Mouse (Mus musculus) hindbrain, embryonic 10.5 days (tissue): Measurements from ENCODE around the gene Tns3. TPM values are rescaled to one million over a fixed set of nuclear protein-coding genes. Genes with fewer than 3 reads are reported as not detected.
A peak's percentile ranks its signal among the peaks of the same experiment; 100 is the strongest.

Experiments used
- DNase-seq: peaks from one replicate; pipeline ENCODE4 v3.0.0-alpha.2; 2017; ENCODE audit warnings: low spot score
- H3K27ac ChIP-seq: fragments of 300-500 bp; sonication (generic); 2 replicates; pipeline ENCODE4 v1.5.1; 2016; ENCODE audit warnings: mild to moderate bottlenecking, moderate library complexity
- H3K27me3 ChIP-seq: fragments of 300-500 bp; sonication (generic); 2 replicates; pipeline ENCODE4 v1.6.1; 2016; ENCODE audit warnings: mild to moderate bottlenecking; ENCODE audit not compliant: poor library complexity, insufficient read depth, severe bottlenecking
- H3K36me3 ChIP-seq: fragments of 300-500 bp; sonication (generic); 2 replicates; pipeline ENCODE4 v1.6.1; 2016; ENCODE audit warnings: mild to moderate bottlenecking, moderate library complexity
- H3K4me1 ChIP-seq: fragments of 300-500 bp; sonication (generic); replicated peaks from 2 replicates; pipeline ENCODE4 v1.6.1; 2016; ENCODE audit warnings: mild to moderate bottlenecking
- H3K4me3 ChIP-seq: fragments of 300-500 bp; sonication (generic); 2 replicates; pipeline ENCODE4 v1.5.1; 2016; ENCODE audit warnings: mild to moderate bottlenecking, moderate library complexity
- H3K9me3 ChIP-seq: fragments of 300-500 bp; sonication (generic); 2 replicates; pipeline ENCODE4 v1.6.1; 2016; ENCODE audit warnings: mild to moderate bottlenecking, moderate library complexity
- WGBS: fragments of 180-500 bp; shearing (Covaris S2); methylation state at CpG from one replicate; pipeline ENCODE4 v1.1.7; 2016; 5-methylcytosine and 5-hydroxymethylcytosine counted together
- polyA plus RNA-seq: library from polyadenylated mRNA; unstranded; fragments of >200 nt; fragmentation: Nextera tagmentation; extraction: Ambion mirVana; gene quantifications from 2 replicates; pipeline ENCODE4 v1.2.1, GENCODE M21; 2016

Tns3 gene
- polyA plus RNA-seq, 1 experiment from 2014 or later, result 9.7 TPM

DNA sequence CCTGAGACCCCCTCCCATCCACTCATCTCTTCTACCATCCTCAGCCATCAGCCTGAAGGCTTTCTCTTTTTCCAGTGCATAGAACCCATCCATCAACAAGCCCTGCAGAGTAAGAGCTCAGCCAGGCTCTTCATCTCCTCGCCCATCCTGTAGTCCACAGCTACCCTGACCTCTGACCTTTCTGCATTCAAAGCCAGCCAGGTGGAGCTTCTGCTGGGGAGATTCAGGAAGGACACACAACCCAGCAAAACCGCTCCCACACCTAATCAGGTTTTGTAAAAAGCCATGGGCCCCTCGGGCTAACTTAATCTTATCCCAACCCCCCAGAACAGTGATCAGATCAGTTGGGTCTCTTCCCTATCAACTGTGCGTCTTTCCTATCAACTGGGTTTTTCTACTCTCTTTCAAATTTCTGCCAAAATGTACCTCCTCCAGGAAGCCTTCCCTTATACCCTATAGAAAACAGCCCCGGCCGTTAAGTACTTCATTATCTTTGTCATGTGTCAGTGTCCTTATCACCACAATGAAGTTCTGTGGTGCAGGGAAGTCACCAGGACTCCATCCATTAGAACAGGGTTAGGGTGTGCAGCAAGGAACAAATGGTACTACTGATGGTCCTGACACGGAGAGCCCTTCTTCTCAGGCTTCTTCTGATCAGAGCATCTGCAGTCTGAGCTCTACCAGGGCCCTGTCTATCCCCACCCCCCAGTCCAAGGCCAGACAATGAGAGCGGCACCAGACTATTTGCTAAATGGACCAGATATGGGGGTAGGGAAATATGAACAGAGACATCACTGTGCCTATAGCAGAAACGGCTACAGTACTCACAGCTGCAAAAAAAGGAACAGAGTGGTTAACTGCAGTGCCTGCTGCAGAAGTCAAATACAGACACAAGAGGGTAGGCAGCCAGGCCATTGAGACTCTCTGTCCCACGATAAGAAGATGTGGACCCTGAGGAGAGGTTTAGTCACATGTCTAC is 26.6 kb downstream of the Tns3 start:
- Histone ChIP-seq H3K9me3 (no peaks in the 10 kb centered on the region), H3K36me3 (no peaks in the 10 kb centered on the region), H3K27ac (no peak overlapping the region), H3K4me3 (no peak overlapping the region), H3K4me1 (peaks cover 25% of the 10 kb centered on the region), H3K27me3 (no peaks in the 10 kb centered on the region)
- DNase-seq, result no peak
- WGBS, result 85% methylated on average over 10 of the region's 10 CpGs

DNA sequence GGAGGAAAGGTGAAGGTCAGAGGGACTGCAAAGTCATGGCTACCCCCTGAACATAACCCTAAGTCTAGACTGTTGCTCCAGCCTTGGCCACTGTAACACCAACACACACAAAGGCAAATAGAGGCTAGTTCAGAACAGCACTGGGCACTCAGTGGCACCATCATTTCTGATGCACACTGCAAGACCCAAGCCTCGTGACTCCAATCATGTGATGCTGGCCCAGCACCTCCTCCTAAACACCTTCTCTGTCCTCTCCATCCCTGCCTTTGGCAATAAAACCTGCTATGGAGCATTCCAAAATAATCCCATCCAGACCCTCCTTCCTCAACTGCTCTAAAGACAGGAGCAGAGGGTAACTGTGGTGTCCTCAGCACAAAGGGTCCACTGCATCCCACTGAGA is 27.7 kb downstream of the Tns3 start:
- H3K9me3 ChIP-seq, result no peaks in the 10 kb centered on the region
- H3K4me3 ChIP-seq, result no peak overlapping the region
- no peaks in the 10 kb centered on the region for H3K27me3 ChIP-seq
- peaks cover 23% of the 10 kb centered on the region for H3K4me1 ChIP-seq
- no peaks in the 10 kb centered on the region for H3K36me3 ChIP-seq
- no peak overlapping the region for H3K27ac ChIP-seq
- 82% methylated on average over 1 of the region's 1 CpGs for WGBS
- no peak for DNase-seq

DNA sequence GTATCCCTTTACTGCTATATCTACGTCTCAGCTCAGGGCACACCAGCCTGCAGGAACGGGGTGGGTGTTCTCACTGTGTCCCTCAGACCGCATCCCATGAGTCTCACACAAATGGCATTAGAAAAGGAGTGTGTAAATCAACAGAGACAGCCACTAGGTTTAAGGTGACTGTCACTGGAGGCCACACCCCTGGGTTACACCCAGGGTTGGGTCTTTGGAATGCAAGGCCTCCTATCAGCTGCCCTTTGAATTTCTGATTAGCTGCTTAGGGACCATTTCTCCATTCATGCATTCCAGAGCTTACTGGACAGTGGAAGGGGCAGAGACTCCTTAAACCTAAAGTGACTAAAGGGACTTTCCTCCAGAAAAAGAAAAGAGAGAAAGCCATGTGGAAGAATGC is 28.6 kb downstream of the Tns3 start:
- H3K27ac ChIP-seq, result no peak overlapping the region
- no peak overlapping the region for H3K4me3 ChIP-seq
- 72% methylated on average over 3 of the region's 3 CpGs for WGBS
- no peaks in the 10 kb centered on the region for H3K9me3 ChIP-seq
- peaks cover 18% of the 10 kb centered on the region for H3K4me1 ChIP-seq
- DNase-seq, result no peak
- no peaks in the 10 kb centered on the region for H3K27me3 ChIP-seq
- H3K36me3 ChIP-seq, result no peaks in the 10 kb centered on the region

DNA sequence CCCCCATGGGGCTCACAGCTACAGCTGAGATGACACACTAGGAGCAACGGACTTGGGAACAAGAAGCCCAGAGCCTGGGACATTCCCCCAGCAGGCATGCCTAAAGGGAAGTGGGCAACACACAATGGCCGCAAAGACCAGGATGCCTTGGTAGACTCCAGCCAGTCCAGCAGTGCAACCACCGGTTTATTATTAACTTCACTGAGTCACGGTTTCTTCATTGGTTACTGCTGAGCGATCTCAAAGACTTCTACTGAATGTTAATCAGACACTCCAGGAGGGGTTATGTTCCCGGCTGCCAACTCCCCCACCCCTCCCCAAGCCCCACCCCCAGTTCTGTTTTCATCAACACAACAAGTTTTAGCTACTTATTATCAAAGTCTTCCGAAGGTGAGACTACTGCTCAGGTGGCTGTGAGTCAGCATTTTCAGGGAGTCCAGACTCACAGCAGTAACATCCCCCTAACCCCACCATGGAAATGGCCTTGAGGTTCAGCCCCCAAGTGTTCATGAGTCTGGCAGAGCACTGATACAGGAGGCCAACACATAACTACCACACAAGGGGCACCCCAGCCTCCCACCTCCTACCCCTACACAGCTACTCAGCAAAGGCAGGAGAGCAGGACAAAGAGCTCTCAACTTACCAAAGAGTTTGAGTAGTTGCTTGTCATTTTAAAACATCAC is 29.5 kb downstream of the Tns3 start:
- H3K27ac ChIP-seq, result no peak overlapping the region
- 73% methylated on average over 7 of the region's 7 CpGs for WGBS
- no peaks in the 10 kb centered on the region for H3K27me3 ChIP-seq
- H3K9me3 ChIP-seq, result no peaks in the 10 kb centered on the region
- H3K4me1 ChIP-seq, result peaks cover 13% of the 10 kb centered on the region; the same call in 1 of the 2 replicates
- no peak for DNase-seq
- no peaks in the 10 kb centered on the region for H3K36me3 ChIP-seq
- no peak overlapping the region for H3K4me3 ChIP-seq

DNA sequence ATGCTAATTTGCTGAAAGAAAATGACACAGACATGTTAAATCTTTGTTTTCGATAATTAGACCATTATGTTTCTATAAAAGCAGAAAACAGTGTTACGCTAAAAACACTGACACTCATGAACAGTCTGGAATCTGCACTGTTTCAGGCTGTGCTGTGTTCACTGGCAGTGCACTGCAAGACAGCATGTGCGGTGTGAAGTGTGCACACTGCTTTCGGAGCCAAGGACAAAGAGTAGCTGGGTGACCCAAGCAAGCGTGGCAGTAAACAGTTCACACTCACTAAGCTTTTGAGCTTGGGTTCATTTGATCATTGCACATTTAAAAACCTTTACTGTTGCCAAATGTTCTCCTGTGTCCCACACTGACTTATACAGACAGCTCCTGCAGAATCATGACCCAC is 32.2 kb downstream of the Tns3 start:
- H3K27me3 ChIP-seq, result no peaks in the 10 kb centered on the region
- peaks cover 21% of the 10 kb centered on the region; the same call in 1 of the 2 replicates for H3K4me1 ChIP-seq
- H3K9me3 ChIP-seq, result no peaks in the 10 kb centered on the region
- WGBS, result 91% methylated on average over 5 of the region's 5 CpGs
- H3K4me3 ChIP-seq, result no peak overlapping the region
- no peaks in the 10 kb centered on the region for H3K36me3 ChIP-seq
- no peak overlapping the region for H3K27ac ChIP-seq
- DNase-seq, result no peak

- Histone ChIP-seq H3K27ac (no peak overlapping the region), H3K27me3 (0 out of 2 replicates have a peak, but pooled peaks cover 3% of the 10 kb centered on the region), H3K36me3 (no peaks in the 10 kb centered on the region), H3K9me3 (no peaks in the 10 kb centered on the region), H3K4me1 (peaks cover 27% of the 10 kb centered on the region), H3K4me3 (no peak overlapping the region)
- DNase-seq, result no peak
- WGBS, result 79% methylated on average over 8 of the region's 8 CpGs
Measured at GRCm38 (mm10) chr11:8629862-8630390, 34.4 kb downstream of the Tns3 start.

- Histone ChIP-seq H3K4me3 (no peak overlapping the region), H3K36me3 (no peaks in the 10 kb centered on the region), H3K27me3 (0 out of 2 replicates have a peak, but pooled peaks cover 3% of the 10 kb centered on the region), H3K4me1 (peaks cover 33% of the 10 kb centered on the region), H3K9me3 (no peaks in the 10 kb centered on the region), H3K27ac (no peak overlapping the region)
- no peak for DNase-seq
- WGBS, result 88% methylated on average over 5 of the region's 5 CpGs
Measured at GRCm38 (mm10) chr11:8629326-8629725, 35.0 kb downstream of the Tns3 start.

- H3K9me3 ChIP-seq, result no peaks in the 10 kb centered on the region
- 0 out of 2 replicates have a peak, but pooled peaks cover 3% of the 10 kb centered on the region for H3K27me3 ChIP-seq
- no peak for DNase-seq
- 72% methylated on average over 10 of the region's 10 CpGs for WGBS
- no peak overlapping the region for H3K27ac ChIP-seq
- no peak overlapping the region for H3K4me3 ChIP-seq
- no peaks in the 10 kb centered on the region for H3K36me3 ChIP-seq
- H3K4me1 ChIP-seq, result peaks cover 38% of the 10 kb centered on the region
Measured at GRCm38 (mm10) chr11:8628846-8629253, 35.5 kb downstream of the Tns3 start.

GRCm38 (mm10) chr11:8627156-8627555 is 37.2 kb downstream of the Tns3 start:
- H3K9me3 ChIP-seq, result no peaks in the 10 kb centered on the region
- no peaks in the 10 kb centered on the region for H3K36me3 ChIP-seq
- H3K4me3 ChIP-seq, result no peak overlapping the region
- 89% methylated on average over 6 of the region's 6 CpGs for WGBS
- no peak overlapping the region for H3K27ac ChIP-seq
- peaks cover 14% of the 10 kb centered on the region for H3K27me3 ChIP-seq
- DNase-seq, result no peak
- H3K4me1 ChIP-seq, result peaks cover 53% of the 10 kb centered on the region

GRCm38 (mm10) chr11:8626715-8627114 is 37.6 kb downstream of the Tns3 start:
- no peaks in the 10 kb centered on the region for H3K36me3 ChIP-seq
- WGBS, result 89% methylated on average over 6 of the region's 6 CpGs
- peaks cover 53% of the 10 kb centered on the region for H3K4me1 ChIP-seq
- no peak overlapping the region for H3K27ac ChIP-seq
- DNase-seq, result no peak
- H3K9me3 ChIP-seq, result no peaks in the 10 kb centered on the region
- peaks cover 14% of the 10 kb centered on the region for H3K27me3 ChIP-seq
- no peak overlapping the region for H3K4me3 ChIP-seq

DNA sequence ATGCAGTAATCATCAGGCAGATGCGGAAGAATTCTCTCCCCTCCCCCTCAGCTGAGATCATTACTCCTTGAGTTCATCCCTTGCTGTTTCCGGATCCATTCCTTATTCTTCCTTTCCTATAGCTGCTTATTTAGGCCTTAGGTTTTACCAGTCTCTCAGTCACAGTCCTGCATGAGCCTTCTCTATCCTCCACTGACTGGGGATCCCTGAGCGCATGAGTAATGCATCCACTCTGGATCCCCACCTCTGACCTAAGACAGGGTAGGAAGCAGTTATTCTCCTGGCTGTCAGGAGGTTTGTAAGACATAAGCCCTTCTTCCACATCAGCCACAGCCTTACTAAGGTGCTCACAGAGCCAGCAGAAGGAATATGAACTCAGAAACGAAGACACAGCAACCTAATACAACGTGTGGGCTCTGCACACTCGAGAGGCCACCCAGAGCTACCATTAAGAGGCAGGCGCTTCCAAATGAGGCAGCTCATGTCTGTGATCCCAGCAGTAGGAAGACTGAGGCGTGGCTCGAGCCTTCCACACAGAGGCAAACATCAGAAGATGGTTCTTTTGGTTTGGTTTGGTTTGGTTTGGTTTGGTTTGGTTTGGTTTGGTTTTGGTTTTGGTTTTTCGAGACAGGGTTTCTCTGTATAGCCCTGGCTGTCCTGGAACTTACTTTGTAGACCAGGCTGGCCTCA is 38.3 kb downstream of the Tns3 start:
- Histone ChIP-seq H3K27ac (peak overlapping the region; percentile 18; the same call in 1 of the 2 replicates), H3K27me3 (peaks cover 14% of the 10 kb centered on the region), H3K4me3 (no peak overlapping the region), H3K36me3 (no peaks in the 10 kb centered on the region), H3K4me1 (peaks cover 53% of the 10 kb centered on the region), H3K9me3 (no peaks in the 10 kb centered on the region)
- WGBS, result 75% methylated on average over 10 of the region's 10 CpGs
- DNase-seq, result no peak

- Histone ChIP-seq H3K36me3 (no peaks in the 10 kb centered on the region), H3K27me3 (peaks cover 14% of the 10 kb centered on the region), H3K4me1 (peaks cover 53% of the 10 kb centered on the region), H3K27ac (peak overlapping the region; percentile 54; the same call in 1 of the 2 replicates), H3K9me3 (no peaks in the 10 kb centered on the region), H3K4me3 (no peak overlapping the region)
- 43% methylated on average over 6 of the region's 6 CpGs for WGBS
- no peak for DNase-seq
Measured at GRCm38 (mm10) chr11:8625451-8625850, 38.9 kb downstream of the Tns3 start.
